Mouse (Mus musculus): ENCODE data around the gene Tjp3. TPM values are rescaled to one million over a fixed set of nuclear protein-coding genes. Genes with fewer than 3 reads are reported as not detected.

Gene Tjp3
- polyA plus RNA-seq, 1 experiment, result 27.5 TPM

DNA sequence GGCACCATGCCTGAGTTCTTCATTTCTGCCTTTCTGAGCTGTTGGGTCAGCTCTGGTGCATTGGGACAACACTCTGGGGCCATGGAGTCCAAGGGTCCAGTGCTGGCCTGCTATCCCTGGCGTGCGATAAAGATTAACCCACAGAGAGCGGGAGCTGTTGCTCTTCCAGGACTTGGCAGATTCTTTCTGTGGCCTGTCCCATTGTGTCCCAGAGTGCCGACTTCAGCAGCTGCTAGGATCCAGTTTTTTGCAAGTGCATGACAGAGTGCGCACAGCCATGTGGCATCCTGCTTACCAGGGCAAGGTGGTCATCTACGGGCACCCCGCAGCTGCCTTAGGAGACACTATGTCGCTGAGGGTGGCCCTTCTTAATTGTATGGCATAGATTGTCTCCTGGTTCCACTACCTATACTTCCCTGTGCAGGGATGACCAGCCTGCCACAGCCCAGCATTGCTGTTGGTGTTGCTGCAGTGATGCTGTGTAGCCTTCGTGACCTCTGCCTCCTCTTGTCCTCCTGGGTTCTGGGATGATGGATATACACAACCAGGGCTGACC lies 9.0 kb upstream of the Tjp3 start:
- no peak for DNase-seq
- Histone ChIP-seq H3K4me3 (ENCODE audit: control insufficient read depth, insufficient read depth, low read length) (no peak overlapping the region), H3K4me1 (replicated peaks; ENCODE audit: control insufficient read depth, insufficient read depth, low read length) (peaks cover 92% of the 10 kb centered on the region), H3K27ac (ENCODE audit: control insufficient read depth, insufficient read depth, low read length) (no peak overlapping the region), H3K36me3 (ENCODE audit: control insufficient read depth, insufficient read depth, low read length) (no peaks in the 10 kb centered on the region), H3K27me3 (ENCODE audit: control insufficient read depth, insufficient read depth, low read length) (no peaks in the 10 kb centered on the region)
- 91% methylated on average over 9 of the region's 9 CpGs for WGBS
- no peak for TF ChIP-seq POLR2A (IDR thresholded peaks at IDR 0.05; ENCODE audit: control insufficient read depth, extremely low read depth, insufficient read depth, low read length, poor library complexity)
- TF ChIP-seq CTCF (IDR thresholded peaks at IDR 0.05; ENCODE audit: borderline replicate concordance, control insufficient read depth, extremely low read depth, insufficient read depth, low read length, poor library complexity), result no peak

DNA sequence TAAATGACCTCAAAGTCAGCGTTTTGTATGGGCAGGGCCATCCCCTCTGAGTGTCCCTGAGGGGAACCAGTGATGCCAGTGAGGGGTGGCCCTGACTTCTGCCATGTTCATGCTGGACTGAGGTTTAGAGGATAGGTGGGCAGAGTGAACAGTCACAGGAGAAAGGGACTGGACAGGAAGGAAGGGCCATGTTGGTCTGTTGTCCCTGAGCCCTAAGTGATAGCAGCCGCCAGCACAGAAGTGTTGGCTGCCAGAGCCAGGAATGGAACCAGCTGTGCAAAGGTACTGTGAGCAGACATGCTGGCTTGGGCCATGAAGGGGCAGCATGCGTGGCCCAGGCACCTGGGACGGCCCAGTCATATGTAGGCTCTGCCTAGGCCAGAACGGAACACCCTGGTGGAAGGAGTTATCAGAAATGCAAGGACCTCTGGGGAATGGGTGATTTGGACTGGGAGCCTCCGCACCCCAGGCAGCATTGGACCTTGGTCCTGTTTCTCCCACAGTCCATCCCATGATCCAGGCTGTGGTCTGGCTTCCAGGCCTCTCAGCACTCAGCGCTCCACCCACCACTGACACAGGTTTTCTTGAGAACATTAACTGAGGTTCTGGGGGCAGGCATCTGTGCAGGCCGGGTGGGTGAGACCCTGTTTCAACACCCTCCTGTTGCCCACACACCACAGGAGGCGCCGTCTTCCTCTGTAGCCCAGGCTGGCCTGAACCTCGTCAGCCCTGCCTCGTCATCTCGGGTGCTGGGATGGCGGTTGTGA lies 8.4 kb upstream of the Tjp3 start:
- no peaks in the 10 kb centered on the region for H3K27me3 ChIP-seq (ENCODE audit: control insufficient read depth, insufficient read depth, low read length)
- no peak for TF ChIP-seq CTCF (IDR thresholded peaks at IDR 0.05; ENCODE audit: borderline replicate concordance, control insufficient read depth, extremely low read depth, insufficient read depth, low read length, poor library complexity)
- TF ChIP-seq POLR2A (IDR thresholded peaks at IDR 0.05; ENCODE audit: control insufficient read depth, extremely low read depth, insufficient read depth, low read length, poor library complexity), result no peak
- no peaks in the 10 kb centered on the region for H3K36me3 ChIP-seq (ENCODE audit: control insufficient read depth, insufficient read depth, low read length)
- peak overlapping the region; percentile 93; the same call in 1 of the 2 replicates for H3K27ac ChIP-seq (ENCODE audit: control insufficient read depth, insufficient read depth, low read length)
- peaks cover 96% of the 10 kb centered on the region for H3K4me1 ChIP-seq (replicated peaks; ENCODE audit: control insufficient read depth, insufficient read depth, low read length)
- 80% methylated on average over 14 of the region's 14 CpGs for WGBS
- DNase-seq, result no peak
- no peak overlapping the region for H3K4me3 ChIP-seq (ENCODE audit: control insufficient read depth, insufficient read depth, low read length)

DNA sequence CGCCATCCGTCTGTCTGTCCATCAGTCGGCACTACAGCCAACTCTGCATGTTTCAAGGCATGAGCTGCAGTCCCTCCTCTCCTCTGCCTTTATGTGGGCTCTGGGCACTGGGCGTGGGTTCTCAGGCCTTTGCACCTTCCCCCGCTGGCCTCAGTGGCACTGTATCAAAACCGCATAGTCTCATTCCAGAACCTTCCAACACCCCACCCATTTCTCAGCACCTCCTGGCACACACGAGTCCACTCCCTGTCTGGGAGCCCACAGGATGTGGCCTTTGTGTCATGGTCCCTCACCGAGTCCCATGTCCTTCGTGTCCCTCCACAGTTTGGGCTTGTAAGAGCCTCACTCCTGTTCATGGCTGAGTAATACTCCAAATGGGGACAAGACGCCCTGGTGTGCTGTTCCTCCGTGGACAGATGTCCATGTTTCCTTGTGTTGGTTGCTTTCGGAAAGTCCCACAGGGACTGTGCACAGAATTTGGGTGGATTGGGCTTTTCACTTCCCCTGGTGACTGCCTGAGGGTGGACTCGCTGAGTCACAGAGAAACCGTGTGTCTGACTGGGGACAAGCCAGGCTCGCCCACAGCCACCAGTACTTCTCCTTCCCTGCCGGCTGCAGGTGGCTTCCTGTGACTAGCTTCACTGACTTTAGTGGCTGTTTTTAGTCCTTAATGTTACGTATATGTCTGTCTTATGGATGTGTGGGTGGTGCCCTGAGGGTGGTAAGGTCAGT lies 7.2 kb upstream of the Tjp3 start:
- 23% methylated on average over 17 of the region's 17 CpGs for WGBS
- peak; percentile 64 for DNase-seq
- H3K4me3 ChIP-seq (ENCODE audit: control insufficient read depth, insufficient read depth, low read length), result peak overlapping the region; percentile 0; the same call in 1 of the 2 replicates
- peak overlapping the region; percentile 93 for H3K27ac ChIP-seq (ENCODE audit: control insufficient read depth, insufficient read depth, low read length)
- H3K4me1 ChIP-seq (replicated peaks; ENCODE audit: control insufficient read depth, insufficient read depth, low read length), result peaks cover 97% of the 10 kb centered on the region
- no peak for TF ChIP-seq POLR2A (IDR thresholded peaks at IDR 0.05; ENCODE audit: control insufficient read depth, extremely low read depth, insufficient read depth, low read length, poor library complexity)
- no peak for TF ChIP-seq CTCF (IDR thresholded peaks at IDR 0.05; ENCODE audit: borderline replicate concordance, control insufficient read depth, extremely low read depth, insufficient read depth, low read length, poor library complexity)
- no peaks in the 10 kb centered on the region for H3K27me3 ChIP-seq (ENCODE audit: control insufficient read depth, insufficient read depth, low read length)
- H3K36me3 ChIP-seq (ENCODE audit: control insufficient read depth, insufficient read depth, low read length), result no peaks in the 10 kb centered on the region

- H3K4me1 ChIP-seq (replicated peaks; ENCODE audit: control insufficient read depth, insufficient read depth, low read length), result peaks cover 90% of the 10 kb centered on the region
- no peaks in the 10 kb centered on the region for H3K36me3 ChIP-seq (ENCODE audit: control insufficient read depth, insufficient read depth, low read length)
Measured at GRCm38 (mm10) chr10:81297845-81298244, 6.5 kb upstream of the Tjp3 start.

DNA sequence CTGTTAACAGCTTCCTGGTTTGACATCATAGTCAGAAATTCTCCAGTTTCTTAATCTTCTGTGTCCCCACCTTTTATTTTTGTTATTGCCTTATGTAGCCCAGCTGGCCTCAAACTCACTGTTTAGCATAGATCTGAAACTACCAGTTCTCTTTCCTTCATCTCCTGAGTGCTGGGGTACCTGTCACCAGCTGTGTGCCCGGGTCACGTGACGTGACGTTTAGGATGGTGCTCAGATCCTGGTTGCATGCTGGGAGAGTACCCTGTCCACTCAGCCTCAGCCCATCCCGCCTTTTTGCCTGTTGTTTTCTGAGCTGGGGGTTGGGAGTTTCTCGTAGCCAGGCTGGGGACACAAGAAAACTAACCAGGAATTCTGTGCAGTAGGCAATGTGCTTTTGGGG lies 5.9 kb upstream of the Tjp3 start:
- TF ChIP-seq POLR2A (IDR thresholded peaks at IDR 0.05; ENCODE audit: control insufficient read depth, extremely low read depth, insufficient read depth, low read length, poor library complexity), result no peak
- TF ChIP-seq CTCF (IDR thresholded peaks at IDR 0.05; ENCODE audit: borderline replicate concordance, control insufficient read depth, extremely low read depth, insufficient read depth, low read length, poor library complexity), result no peak
- Histone ChIP-seq H3K27me3 (ENCODE audit: control insufficient read depth, insufficient read depth, low read length) (no peaks in the 10 kb centered on the region), H3K27ac (ENCODE audit: control insufficient read depth, insufficient read depth, low read length) (peak overlapping the region; percentile 93), H3K4me3 (ENCODE audit: control insufficient read depth, insufficient read depth, low read length) (peak overlapping the region; percentile 24), H3K4me1 (replicated peaks; ENCODE audit: control insufficient read depth, insufficient read depth, low read length) (peaks cover 86% of the 10 kb centered on the region), H3K36me3 (ENCODE audit: control insufficient read depth, insufficient read depth, low read length) (no peaks in the 10 kb centered on the region)
- WGBS, result 25% methylated on average over 6 of the region's 6 CpGs
- peak; percentile 76 for DNase-seq

More at GRCm38 (mm10) chr10:81297845-81298244, 6.5 kb upstream of the Tjp3 start:
- WGBS, result 6% methylated on average over 10 of the region's 10 CpGs
- peak; percentile 81 for DNase-seq
- H3K27me3 ChIP-seq (ENCODE audit: control insufficient read depth, insufficient read depth, low read length), result no peaks in the 10 kb centered on the region
- H3K27ac ChIP-seq (ENCODE audit: control insufficient read depth, insufficient read depth, low read length), result peak overlapping the region; percentile 93
- no peak; the same call in 1 of the 2 replicates for TF ChIP-seq POLR2A (IDR thresholded peaks at IDR 0.05; ENCODE audit: control insufficient read depth, extremely low read depth, insufficient read depth, low read length, poor library complexity)
- TF ChIP-seq CTCF (IDR thresholded peaks at IDR 0.05; ENCODE audit: borderline replicate concordance, control insufficient read depth, extremely low read depth, insufficient read depth, low read length, poor library complexity), result no peak
- H3K4me3 ChIP-seq (ENCODE audit: control insufficient read depth, insufficient read depth, low read length), result peak overlapping the region; percentile 24

DNA sequence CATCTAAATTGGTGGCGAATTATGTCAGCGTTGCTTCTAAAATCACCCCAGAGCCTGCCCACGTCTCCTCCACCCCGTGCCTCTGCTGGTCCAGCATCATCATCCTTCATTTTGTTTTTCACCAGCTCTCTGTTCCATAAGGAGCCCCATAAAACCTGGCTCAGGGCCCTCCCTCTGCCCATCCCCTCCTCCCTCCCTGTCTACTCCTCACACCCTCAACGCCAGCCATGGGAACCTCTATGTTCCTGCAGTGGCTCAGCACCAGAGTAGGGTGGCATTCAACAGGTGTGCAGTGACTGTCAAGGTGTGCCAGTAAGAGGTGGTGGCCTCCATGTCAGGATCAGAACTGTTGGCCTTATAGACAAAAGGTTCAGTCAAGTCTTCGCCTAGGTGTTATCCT lies 3.8 kb upstream of the Tjp3 start:
- peaks cover 85% of the 10 kb centered on the region for H3K4me1 ChIP-seq (replicated peaks; ENCODE audit: control insufficient read depth, insufficient read depth, low read length)
- WGBS, result 90% methylated on average over 6 of the region's 6 CpGs
- no peak overlapping the region for H3K27ac ChIP-seq (ENCODE audit: control insufficient read depth, insufficient read depth, low read length)
- no peak for TF ChIP-seq CTCF (IDR thresholded peaks at IDR 0.05; ENCODE audit: borderline replicate concordance, control insufficient read depth, extremely low read depth, insufficient read depth, low read length, poor library complexity)
- TF ChIP-seq POLR2A (IDR thresholded peaks at IDR 0.05; ENCODE audit: control insufficient read depth, extremely low read depth, insufficient read depth, low read length, poor library complexity), result no peak
- DNase-seq, result no peak
- no peaks in the 10 kb centered on the region for H3K27me3 ChIP-seq (ENCODE audit: control insufficient read depth, insufficient read depth, low read length)
- H3K36me3 ChIP-seq (ENCODE audit: control insufficient read depth, insufficient read depth, low read length), result no peaks in the 10 kb centered on the region
- H3K4me3 ChIP-seq (ENCODE audit: control insufficient read depth, insufficient read depth, low read length), result no peak overlapping the region

Measured in thymus, adult 2 months (tissue).